Mouse (Mus musculus) thymus, postnatal 14 days (tissue): ENCODE measurements around the gene Bicral.

ENCODE experiments used
- DNase-seq: peaks from one replicate; pipeline ENCODE4 v3.0.0; 2021

Gene Bicral

DNA sequence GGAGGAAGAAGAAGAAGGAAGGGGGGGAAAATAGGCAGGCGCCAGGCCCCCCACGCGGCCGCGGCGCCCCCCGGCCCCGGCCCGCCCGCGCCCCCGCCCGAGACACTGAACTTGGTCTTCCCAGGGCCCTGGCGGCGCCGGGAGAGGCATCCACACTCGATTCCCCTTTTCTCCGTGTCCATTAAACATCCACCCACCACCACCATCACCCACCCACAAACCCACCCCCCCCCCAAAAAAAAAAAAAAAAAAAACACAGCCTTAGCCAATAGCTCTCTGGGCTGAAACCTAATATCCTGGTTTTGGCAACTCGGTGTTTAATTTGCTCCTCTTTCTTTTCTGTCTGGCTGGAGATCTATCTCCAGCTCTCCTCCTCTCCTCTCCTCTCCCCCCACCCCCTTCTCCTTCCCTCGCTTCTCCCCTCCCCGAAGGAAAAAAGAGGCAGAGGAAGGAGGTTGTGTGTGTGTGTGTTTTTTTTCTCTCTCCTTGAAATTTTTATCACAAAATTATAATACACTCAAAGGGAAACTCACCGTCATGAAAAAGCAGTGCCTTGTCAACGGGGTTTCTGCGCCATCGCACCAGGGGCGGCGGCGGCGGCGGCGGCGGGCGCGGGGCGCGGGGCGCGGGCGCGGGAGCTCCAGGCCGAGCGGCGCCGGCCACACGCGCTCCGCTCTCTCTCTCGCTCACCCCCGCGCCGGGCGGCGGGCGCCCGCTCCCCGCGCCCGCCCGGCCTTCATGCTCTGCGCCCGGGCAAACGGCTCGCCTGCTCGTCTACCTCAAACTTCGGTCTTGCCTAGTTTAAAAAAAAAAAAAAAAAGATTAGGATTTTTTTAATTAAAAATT lies at the start of gene Bicral:
TSS of gene Bicral (minus strand) at position 580 of the 846 bp plus-strand sequence.
- DNase-seq: peak; percentile 84

DNA sequence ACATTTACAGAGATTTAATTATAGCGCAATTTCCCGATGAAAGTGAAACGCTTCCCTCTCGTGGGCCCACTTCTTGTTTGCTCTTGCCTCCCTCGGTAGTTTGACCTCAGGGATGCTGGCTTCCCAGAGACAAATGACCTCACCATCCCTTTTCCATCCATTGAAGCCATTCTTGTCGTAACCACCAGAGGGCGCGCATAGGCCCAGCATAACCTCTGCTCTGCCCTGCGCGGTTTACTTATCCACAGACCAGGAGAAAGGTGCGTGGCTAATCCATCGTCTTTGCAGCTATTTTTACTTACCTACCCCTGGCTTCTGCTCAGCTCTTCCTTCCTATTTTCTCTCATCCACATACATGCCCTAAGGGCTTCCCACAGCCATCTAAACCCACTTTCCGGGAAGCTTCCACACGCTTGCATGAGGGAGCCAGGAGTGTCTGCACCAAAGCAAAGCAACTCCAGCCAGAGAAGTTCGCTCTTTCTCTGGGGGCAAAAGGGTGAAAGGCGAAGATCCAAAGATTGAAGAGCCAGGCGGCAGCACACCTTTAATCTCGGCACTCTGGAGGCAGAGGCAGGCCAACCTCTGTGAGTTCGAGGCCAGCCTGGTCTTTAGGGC lies 45.7 kb upstream of the Bicral start:
- peak; percentile 75 for DNase-seq

DNA sequence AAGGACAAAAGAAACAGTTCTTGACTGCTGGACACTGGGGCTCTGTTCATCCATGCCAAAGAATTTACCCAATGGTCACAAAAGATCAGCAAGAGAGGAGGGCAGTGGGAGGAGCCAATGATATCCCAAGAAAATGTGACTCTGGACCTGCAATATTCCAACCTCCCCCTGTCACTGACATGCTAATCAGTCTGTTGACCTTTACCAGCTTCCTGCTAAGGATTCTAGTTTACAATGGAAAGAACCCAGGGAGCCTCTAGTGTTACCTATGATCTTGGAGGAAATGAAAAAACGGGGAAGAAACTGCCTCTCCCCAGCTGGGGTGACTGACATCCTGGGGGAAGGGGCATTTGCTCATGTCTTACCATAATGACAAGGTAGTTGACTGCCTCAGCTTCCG lies 42.7 kb upstream of the Bicral start:
- no peak for DNase-seq

GRCm38 (mm10) chr17:46897221-46897950 lies 39.1 kb upstream of the Bicral start:
- DNase-seq: no peak

DNA sequence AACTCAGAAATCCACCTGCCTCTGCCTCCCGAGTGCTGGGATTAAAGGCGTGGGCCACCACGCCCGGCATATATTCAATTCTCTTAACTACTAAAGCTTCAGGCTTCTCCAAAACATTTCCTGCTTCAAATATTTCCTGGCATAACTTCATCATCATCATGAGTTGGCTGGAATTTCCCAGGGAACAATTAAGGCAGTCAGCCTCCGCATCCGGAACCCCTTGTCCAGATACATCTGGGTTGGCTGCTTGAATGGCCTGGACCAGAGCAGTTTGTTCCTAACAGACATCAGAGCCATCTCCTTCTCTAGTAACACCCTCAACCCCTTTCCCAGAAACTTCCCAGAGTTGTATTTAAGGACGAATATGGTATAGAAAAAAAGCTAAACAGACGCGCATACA lies 37.1 kb upstream of the Bicral start:
- no peak for DNase-seq

DNA sequence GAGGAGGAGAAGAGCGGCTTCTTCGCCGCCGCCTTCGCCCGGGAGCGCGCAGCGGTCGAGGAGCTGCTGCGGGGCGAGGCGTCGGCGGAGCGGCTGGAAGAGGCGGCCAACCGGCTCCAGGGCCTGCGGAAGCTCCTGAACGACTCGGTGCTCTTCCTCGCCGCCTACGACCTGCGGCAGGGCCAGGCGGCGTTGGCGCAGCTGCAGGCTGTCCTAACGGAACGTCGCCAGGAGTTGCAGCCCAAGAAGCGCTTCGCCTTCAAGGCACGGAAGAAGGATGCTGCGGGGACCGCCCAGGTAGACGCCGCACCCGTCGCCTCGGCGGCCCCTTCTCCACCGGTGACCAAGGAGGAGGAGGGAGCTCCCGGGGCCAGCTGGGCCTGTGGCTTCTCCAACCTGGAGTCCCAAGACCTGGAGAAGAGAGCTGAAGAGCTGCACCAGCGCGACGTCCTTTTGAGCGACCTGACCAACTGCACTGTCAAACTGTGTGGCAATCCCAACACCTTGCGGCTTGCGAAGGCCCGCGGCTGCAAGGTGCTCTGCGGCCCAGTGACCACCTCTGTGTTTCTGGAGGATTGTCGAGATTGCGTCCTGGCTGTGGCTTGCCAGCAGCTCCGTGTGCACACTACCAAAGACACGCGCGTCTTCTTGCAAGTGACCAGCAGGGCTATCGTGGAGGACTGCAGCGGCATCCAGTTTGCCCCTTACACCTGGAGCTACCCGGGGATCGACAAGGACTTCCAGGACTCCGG lies 32.7 kb upstream of the Bicral start:
- peak; percentile 66 for DNase-seq

DNA sequence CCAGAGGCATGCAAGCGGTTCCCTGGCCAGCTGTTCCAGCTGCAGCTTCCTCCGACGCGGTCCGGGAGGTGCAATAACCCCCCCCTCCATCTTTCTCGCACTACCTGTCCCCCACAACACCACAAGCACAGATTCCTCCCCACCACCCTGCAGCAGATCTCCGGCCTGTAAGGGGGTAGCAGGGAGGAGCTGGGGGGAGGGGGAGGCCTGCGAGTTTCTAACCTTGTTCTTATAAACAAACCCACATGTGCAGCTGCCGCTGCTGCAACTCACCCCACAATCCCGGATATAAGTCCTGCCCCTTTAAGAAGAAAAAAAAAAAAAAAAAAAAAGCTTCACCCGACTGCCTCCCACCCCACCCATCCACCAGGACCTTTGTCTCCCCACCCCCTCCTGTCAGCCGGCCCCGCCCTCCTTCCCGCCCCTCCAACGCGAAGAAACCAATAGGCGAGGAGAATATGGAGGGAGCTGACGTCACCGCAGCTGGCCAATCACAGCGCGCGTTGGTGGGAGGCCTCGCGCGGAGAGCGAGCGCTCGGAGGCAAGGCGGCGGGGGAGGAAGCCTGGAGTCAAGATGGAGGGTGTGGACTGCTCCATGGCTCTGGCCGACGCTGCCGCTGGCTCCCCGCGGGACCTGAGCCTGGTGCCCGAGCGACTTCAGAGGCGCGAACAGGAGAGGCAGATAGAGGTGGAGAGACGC lies 32.0 kb upstream of the Bicral start, which contains the start of gene Tbcc:
TSS of gene Tbcc (plus strand) at position 569 of the 700 bp plus-strand sequence.
- DNase-seq: peak; percentile 97

DNA sequence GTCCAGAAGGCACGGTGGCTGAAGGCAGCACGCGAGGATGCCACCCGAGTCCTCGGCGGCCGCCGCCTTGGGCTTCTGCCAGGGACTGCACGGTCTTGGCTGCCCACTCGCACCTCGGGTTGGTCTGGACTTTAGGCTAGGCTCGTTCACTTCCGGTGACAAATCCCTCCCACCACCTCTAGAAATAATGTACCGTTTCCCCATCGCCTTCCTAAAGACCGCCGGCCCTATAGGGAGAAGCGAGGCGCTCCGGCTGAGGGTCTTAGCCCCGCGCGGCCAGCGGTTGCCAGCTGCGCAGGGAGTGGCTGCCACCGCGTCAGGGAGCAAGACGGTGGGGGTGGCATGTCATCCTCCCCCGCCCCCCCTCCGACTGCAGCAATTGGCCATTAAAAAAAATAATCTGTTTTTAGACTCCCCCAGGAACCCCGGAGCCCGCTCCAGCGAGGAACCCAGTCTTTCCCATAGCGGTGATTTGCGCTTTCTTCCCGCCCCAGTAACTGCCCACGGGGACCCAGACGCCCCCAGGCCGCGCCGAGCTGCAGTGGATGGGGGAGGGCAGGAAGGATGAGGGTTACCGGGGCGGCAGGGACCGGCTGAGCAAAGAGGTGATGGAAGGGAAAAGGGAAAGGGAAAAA lies 31.3 kb upstream of the Bicral start:
- DNase-seq: peak; percentile 73

DNA sequence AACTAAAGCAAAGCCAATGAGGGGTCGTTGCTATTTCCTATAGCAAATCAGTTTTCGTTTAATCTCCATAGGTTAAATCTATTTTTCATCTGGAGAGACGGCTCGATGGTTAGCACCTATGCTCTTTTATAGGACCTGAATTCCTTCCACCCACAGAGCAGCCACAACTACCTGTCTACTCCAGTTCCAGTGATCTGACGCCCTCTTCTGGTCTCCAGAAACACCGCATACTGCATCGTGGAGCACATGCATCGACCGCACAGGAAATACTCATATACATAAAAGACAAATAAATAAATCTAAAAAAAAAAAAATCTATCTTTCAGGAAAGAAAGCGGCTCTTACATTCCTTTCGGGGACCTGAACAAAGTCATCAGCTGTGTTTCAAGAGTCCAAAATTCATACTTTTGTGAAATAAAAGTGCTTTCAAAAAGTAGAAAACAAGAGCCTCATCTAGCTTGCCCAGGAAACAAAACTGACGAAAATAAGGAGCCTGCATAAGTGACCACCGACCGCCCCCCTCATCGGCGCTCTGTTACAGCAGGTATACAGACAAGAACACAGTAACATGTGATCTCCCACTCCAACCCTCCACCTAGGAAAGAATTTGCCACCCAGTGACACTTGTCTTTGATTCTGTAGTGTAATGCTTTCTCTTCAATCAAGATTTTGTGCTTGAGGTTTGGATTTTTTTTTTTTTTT lies 30.4 kb upstream of the Bicral start:
- peak; percentile 66 for DNase-seq

GRCm38 (mm10) chr17:46885910-46886643 lies 27.8 kb upstream of the Bicral start:
- no peak for DNase-seq

DNA sequence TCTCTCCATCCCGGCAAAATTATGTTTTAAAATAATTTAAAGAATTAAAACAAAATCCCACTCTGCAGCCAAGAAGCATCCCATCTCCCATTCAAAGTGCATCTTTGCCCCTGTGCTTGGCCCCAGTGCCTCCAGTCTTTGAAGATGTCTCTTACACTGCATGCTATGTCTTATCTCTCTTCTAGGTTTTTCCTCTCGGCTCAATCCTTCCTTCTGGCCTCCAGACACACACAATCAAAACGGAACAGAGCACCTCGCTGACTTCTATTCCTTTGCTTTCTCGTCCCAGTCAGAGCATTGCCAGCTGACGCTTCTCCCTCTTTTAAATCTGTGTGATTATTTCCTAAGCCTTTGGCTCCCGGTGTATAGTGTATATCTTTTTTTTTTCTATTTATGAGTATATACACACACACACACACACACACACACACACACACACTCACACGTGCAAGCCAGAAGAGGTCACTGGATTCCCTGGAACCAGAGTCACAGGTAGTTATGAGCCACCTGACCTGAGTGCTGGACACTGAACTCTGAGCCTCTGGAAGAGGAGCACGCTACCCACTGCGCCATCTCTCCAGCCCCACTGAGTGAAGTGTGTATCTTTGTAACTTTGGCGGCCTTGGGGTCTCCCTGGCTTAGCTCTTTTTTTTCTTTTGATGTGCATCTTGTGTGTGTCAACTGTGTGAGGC lies 27.1 kb upstream of the Bicral start:
- DNase-seq: no peak

- no peak for DNase-seq
Measured at GRCm38 (mm10) chr17:46884766-46885165, 26.5 kb upstream of the Bicral start.

DNA sequence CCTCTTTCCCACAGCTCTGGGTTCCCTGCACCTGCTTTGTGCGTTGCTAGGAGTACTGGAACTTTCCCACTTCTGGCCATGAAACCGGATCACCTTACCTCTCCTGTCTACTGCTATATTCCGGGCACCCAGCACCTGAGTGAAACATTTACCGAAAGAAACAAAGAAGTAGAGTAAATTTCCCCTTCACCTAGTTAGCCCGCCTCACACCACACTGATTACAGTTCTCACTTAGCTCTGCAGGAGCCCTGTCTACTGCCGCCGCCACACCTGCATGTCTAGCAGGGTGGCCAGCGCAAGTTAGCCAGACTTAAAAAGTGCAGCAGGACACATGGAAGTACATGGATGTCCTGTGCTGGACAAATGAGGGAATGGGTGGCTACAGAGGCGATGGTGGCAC lies 24.8 kb upstream of the Bicral start:
- DNase-seq: no peak

DNA sequence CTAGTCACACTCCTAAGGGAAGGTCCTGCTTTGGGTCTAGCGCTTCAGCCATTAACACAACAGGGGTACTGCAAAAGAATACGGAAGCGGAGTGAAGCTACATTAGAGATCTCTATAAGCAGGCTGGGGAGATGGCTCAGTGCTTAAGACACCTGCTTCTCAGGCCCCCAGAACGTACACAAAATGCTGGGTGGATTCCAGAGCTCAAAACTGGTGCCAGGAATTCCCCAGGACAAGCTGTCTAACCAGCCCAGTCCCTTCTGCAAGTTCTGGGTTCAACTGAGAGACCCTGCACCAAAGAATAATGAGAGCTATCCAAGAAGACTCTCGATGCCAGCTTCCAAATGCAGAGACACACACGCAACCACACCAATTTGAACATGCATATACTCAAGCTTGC lies 23.4 kb upstream of the Bicral start:
- DNase-seq: no peak

- DNase-seq: no peak
Measured at GRCm38 (mm10) chr17:46880322-46880721, 22.0 kb upstream of the Bicral start.

- no peak for DNase-seq
Measured at GRCm38 (mm10) chr17:46879841-46880311, 21.6 kb upstream of the Bicral start.

DNA sequence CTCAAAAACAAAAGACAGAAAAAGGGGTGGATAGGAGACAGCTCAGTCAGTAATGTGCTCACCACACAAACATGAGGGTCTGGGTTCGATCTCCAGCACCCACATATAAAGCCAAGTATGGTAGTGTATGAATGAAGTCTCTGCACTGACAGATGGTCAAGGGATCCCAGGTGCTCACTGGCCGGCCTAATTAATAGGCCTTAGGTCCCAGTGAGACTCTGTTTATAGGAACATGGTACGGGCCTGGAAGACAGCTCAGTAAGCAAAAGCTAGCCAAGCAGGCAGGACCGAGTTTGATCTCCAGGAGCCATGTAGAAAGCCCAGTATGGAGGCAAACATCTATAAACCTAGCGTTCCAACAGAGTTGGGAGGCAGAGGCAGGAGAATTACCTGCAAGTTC lies 18.8 kb upstream of the Bicral start:
- no peak for DNase-seq

DNA sequence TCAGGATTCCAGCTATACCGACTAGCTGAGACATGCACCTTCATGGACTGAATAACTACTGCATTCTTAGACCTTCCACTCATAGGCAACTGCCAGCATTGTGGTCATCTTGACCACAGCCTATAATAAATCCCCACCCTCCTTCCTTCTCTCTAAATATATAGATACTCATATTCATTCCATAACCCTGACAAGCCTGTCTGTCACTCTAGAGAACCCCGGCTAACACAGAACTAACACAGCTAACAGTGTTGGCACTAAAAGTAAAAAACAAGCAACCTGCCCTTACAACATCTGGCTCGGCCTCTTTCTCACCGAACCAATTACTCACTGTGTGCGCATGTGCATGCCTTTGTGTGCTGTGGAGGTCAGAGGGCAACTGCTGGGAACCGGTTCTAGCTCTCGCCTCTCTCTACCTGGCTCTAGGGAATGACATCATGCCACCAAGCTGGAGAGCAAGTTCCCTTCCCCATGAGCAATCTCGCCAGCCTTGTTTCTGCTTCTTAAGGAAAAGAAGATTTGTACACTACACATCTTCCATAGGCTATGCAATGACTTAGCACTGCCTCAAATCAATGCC lies 18.2 kb upstream of the Bicral start:
- DNase-seq: no peak

DNA sequence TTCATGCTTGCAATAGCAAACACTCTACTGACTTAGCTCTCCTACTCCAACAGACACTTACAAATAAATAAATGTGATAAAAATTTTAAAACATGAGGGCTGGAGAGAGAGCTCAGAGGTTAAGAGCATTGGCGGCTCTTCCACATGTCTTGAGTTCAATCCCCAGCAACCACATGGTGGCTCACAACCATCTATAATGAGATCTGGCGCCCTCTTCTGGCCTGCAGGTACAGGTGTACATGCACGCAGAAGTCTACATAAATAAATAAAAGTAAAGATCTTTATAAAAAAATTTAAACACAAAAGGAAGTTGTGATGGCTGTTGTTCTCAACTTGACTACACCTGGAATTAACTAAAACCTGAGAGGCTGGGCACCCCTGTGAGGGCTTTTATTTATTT lies 17.3 kb upstream of the Bicral start:
- peak; percentile 46 for DNase-seq
